Mouse (Mus musculus): Measurements from ENCODE around the gene Dvl3.

The Dvl3 gene

GRCm38 (mm10) chr16:20548096-20548948, 31.5 kb downstream of the Dvl3 start, which contains the start of gene Abcf3:
Gene Abcf3, plus strand, starts transcription at chr16:20548577.
- DNase-seq, result peak; percentile 99

- DNase-seq, result no peak
Observed at GRCm38 (mm10) chr16:20549161-20549560, 32.4 kb downstream of the Dvl3 start.

- DNase-seq, result no peak
Observed at GRCm38 (mm10) chr16:20551691-20552090, 34.9 kb downstream of the Dvl3 start.

- no peak for DNase-seq
Observed at GRCm38 (mm10) chr16:20552594-20552993, 35.8 kb downstream of the Dvl3 start.

- no peak for DNase-seq
Observed at GRCm38 (mm10) chr16:20555000-20555399, 38.2 kb downstream of the Dvl3 start.

- DNase-seq, result no peak
Observed at GRCm38 (mm10) chr16:20557381-20557780, 40.6 kb downstream of the Dvl3 start.

GRCm38 (mm10) chr16:20565075-20565474, 48.3 kb downstream of the Dvl3 start:
- DNase-seq, result no peak
